In genomic region chr2:105665491-105666250, GRCm38 (mm10) we compare ENCODE assay signal across 26 mouse cellular contexts. TPM values are rescaled to one million over a fixed set of nuclear protein-coding genes. Genes with fewer than 3 reads are reported as not detected.
DNase-seq lines count a peak whose midpoint lies in the region; ATAC-seq and TF ChIP-seq lines count a peak whose summit lies in the region.
"Had no signal": no experiment of that assay in that cellular context is flagged by ENCODE, and none has a peak within 500 bp of the region (broad histone marks: within the 10 kb centered on the region; RNA-seq: fewer than 3 reads in every experiment).

No protein-coding gene starts in this region.

- no peak for TF ChIP-seq POLR2A in brain, embryonic 14.5 days (IDR thresholded peaks at IDR 0.05; ENCODE audit: borderline replicate concordance, extremely low read depth, insufficient read depth, insufficient read length, poor library complexity, severe bottlenecking)

- intact Hi-C loops in heart, postnatal 14 days (cut with DNase I), result no loop called here

- no peak for TF ChIP-seq CTCF in brain, embryonic 14.5 days (IDR thresholded peaks at IDR 0.05; ENCODE audit: borderline replicate concordance, extremely low read depth, insufficient read depth, insufficient read length)

- peaks cover 85% of the 10 kb centered on the region for H3K27me3 ChIP-seq in embryonic facial prominence, embryonic 11.5 days (ENCODE audit: control insufficient read depth, insufficient read depth, low read length)
- H3K27me3 ChIP-seq in embryonic facial prominence, embryonic 10.5 days (replicated peaks; ENCODE audit: low read depth, poor library complexity, severe bottlenecking), result peaks cover 100% of the 10 kb centered on the region
- peaks cover 98% of the 10 kb centered on the region for H3K27me3 ChIP-seq in midbrain, embryonic 14.5 days (ENCODE audit: control insufficient read depth, insufficient read depth, low read length)
- H3K27me3 ChIP-seq in midbrain, embryonic 16.5 days (ENCODE audit: control insufficient read depth, insufficient read depth, low read depth, low read length), result peaks cover 64% of the 10 kb centered on the region

- no peaks in the 10 kb centered on the region for H3K9me3 ChIP-seq in embryonic facial prominence, embryonic 11.5 days (replicated peaks; ENCODE audit: control insufficient read depth, low read length)
- H3K9me3 ChIP-seq in embryonic facial prominence, embryonic 10.5 days, result no peaks in the 10 kb centered on the region
- H3K9me3 ChIP-seq in midbrain, embryonic 14.5 days (ENCODE audit: control insufficient read depth, low read length), result no peaks in the 10 kb centered on the region
- no peaks in the 10 kb centered on the region for H3K9me3 ChIP-seq in midbrain, embryonic 16.5 days (replicated peaks; ENCODE audit: control insufficient read depth, low read length, poor library complexity, severe bottlenecking)
- H3K9me3 ChIP-seq: forebrain, embryonic 10.5 days; forebrain, embryonic 13.5 days; G1E; heart, embryonic 10.5 days; heart, embryonic 13.5 days; hindbrain, embryonic 13.5 days had no signal

- no peak overlapping the region for H3K4me2 ChIP-seq in embryonic facial prominence, embryonic 11.5 days (ENCODE audit: low read depth, low read length)
- H3K4me2 ChIP-seq in midbrain, embryonic 14.5 days (ENCODE audit: low read length), result no peak overlapping the region
- H3K4me2 ChIP-seq in midbrain, embryonic 16.5 days (ENCODE audit: low read length), result no peak overlapping the region
- H3K4me2 ChIP-seq: heart, embryonic 13.5 days; hindbrain, embryonic 13.5 days had no signal

- ATAC-seq in embryonic facial prominence, embryonic 11.5 days (replicated peaks; ENCODE audit: insufficient number of reproducible peaks, low FRiP score, low TSS enrichment, low read depth), result no peak
- ATAC-seq in midbrain, embryonic 14.5 days (ENCODE audit: low FRiP score, low TSS enrichment), result no peak
- no peak for ATAC-seq in midbrain, embryonic 16.5 days
- ATAC-seq: forebrain, embryonic 13.5 days; forebrain, embryonic 16.5 days; hindbrain, postnatal 0 days; inflammation-experienced regulatory T-cells, adult 6 months had no signal

- H3K27ac ChIP-seq in embryonic facial prominence, embryonic 11.5 days (replicated peaks; ENCODE audit: low read depth, low read length), result no peak overlapping the region
- no peak overlapping the region for H3K27ac ChIP-seq in embryonic facial prominence, embryonic 10.5 days (replicated peaks)
- H3K27ac ChIP-seq in midbrain, embryonic 14.5 days (replicated peaks; ENCODE audit: low read depth, low read length), result no peak overlapping the region
- H3K27ac ChIP-seq in midbrain, embryonic 16.5 days (ENCODE audit: low read length), result no peak overlapping the region
- H3K27ac ChIP-seq: forebrain, embryonic 13.5 days; heart, adult 2 months; heart, embryonic 10.5 days; heart, embryonic 13.5 days; hindbrain, embryonic 13.5 days had no signal

- H3K4me3 ChIP-seq in embryonic facial prominence, embryonic 11.5 days (ENCODE audit: low read depth, low read length), result no peak overlapping the region
- no peak overlapping the region for H3K4me3 ChIP-seq in embryonic facial prominence, embryonic 10.5 days
- no peak overlapping the region for H3K4me3 ChIP-seq in midbrain, embryonic 14.5 days (replicated peaks; ENCODE audit: low read depth, low read length)
- no peak overlapping the region for H3K4me3 ChIP-seq in midbrain, embryonic 16.5 days (ENCODE audit: low read depth, low read length)
- H3K4me3 ChIP-seq: forebrain, embryonic 13.5 days; heart, adult 2 months; heart, embryonic 10.5 days; heart, embryonic 13.5 days; hindbrain, embryonic 13.5 days had no signal

- no peaks in the 10 kb centered on the region for H3K36me3 ChIP-seq in embryonic facial prominence, embryonic 11.5 days (replicated peaks; ENCODE audit: control insufficient read depth, insufficient read depth, low read depth, low read length)
- H3K36me3 ChIP-seq in embryonic facial prominence, embryonic 10.5 days (replicated peaks), result no peaks in the 10 kb centered on the region
- no peaks in the 10 kb centered on the region for H3K36me3 ChIP-seq in midbrain, embryonic 14.5 days (ENCODE audit: control insufficient read depth, insufficient read depth, low read length)
- H3K36me3 ChIP-seq in midbrain, embryonic 16.5 days (ENCODE audit: control insufficient read depth, insufficient read depth, low read length), result no peaks in the 10 kb centered on the region
- H3K36me3 ChIP-seq: forebrain, embryonic 10.5 days; G1E; heart, embryonic 10.5 days; heart, embryonic 13.5 days; hindbrain, embryonic 13.5 days had no signal

- peak; percentile 24 for DNase-seq in embryonic facial prominence, embryonic 11.5 days (ENCODE audit: low spot score)
- no peak for DNase-seq in embryonic facial prominence, embryonic 10.5 days (ENCODE audit: low spot score)
- peak; percentile 10 for DNase-seq in midbrain, embryonic 14.5 days
- peak; percentile 1 for DNase-seq in brain, embryonic 14.5 days (ENCODE audit: low read depth)
- DNase-seq in heart, postnatal 14 days, result no peak
- DNase-seq: adrenal gland, adult 2 months; adrenal gland, postnatal 14 days; B cell, adult 2 months; cerebellum, postnatal 36 days; gastrocnemius, postnatal 10 days; gastrocnemius, postnatal 36 days; heart, adult 2 months had no signal

- WGBS in embryonic facial prominence, embryonic 11.5 days, result 11% methylated on average over 5 of the region's 5 CpGs
- 13% methylated on average over 5 of the region's 5 CpGs for WGBS in embryonic facial prominence, embryonic 10.5 days
- 10% methylated on average over 5 of the region's 5 CpGs for WGBS in midbrain, embryonic 14.5 days
- 20% methylated on average over 5 of the region's 5 CpGs for WGBS in midbrain, embryonic 16.5 days

- H3K4me1 ChIP-seq in embryonic facial prominence, embryonic 11.5 days (ENCODE audit: control insufficient read depth, insufficient read depth, low read length), result no peaks in the 10 kb centered on the region; the same call in 1 of the 2 replicates
- peaks cover 43% of the 10 kb centered on the region for H3K4me1 ChIP-seq in embryonic facial prominence, embryonic 10.5 days
- H3K4me1 ChIP-seq in midbrain, embryonic 14.5 days (ENCODE audit: control insufficient read depth, insufficient read depth, low read length), result peaks cover 6% of the 10 kb centered on the region; the same call in 1 of the 2 replicates
- no peaks in the 10 kb centered on the region for H3K4me1 ChIP-seq in midbrain, embryonic 16.5 days (ENCODE audit: control insufficient read depth, insufficient read depth, low read length)

- H3K9ac ChIP-seq in embryonic facial prominence, embryonic 11.5 days (replicated peaks; ENCODE audit: low read length), result no peak overlapping the region
- H3K9ac ChIP-seq in midbrain, embryonic 14.5 days (replicated peaks; ENCODE audit: low read length), result no peak overlapping the region
- no peak overlapping the region for H3K9ac ChIP-seq in midbrain, embryonic 16.5 days (ENCODE audit: low read depth, low read length)
- H3K9ac ChIP-seq: forebrain, embryonic 13.5 days; heart, embryonic 13.5 days; hindbrain, embryonic 13.5 days had no signal

RNA-seq across cellular contexts. Expression of gene Pax6, which starts 3.0 kb away (rescaled TPM):
- polyA plus RNA-seq in embryonic facial prominence, embryonic 11.5 days (2014; fragmentation: Nextera tagmentation; extraction: Ambion mirVana), result 13.9 and 26.6 TPM in 2 replicates
- polyA plus RNA-seq in embryonic facial prominence, embryonic 10.5 days (2016; fragmentation: Nextera tagmentation; extraction: Ambion mirVana), result 13.0 and 22.3 TPM in 2 replicates
- 20.7 and 22.9 TPM in 2 replicates for polyA plus RNA-seq in midbrain, embryonic 14.5 days (2014; fragmentation: Nextera tagmentation; extraction: Ambion mirVana)
- polyA plus RNA-seq in midbrain, embryonic 16.5 days (2015; fragmentation: Nextera tagmentation; extraction: Ambion mirVana), result 17.4 and 25.7 TPM in 2 replicates
- 63.3 and 76.2 TPM in 2 replicates for polyA plus RNA-seq in brain, embryonic 14.5 days (2012; rRNA removed)
- total RNA-seq in heart, postnatal 14 days (2021), result not detected
- total RNA-seq: adrenal gland, adult 2 months; adrenal gland, postnatal 14 days; gastrocnemius, adult 18-20 months; gastrocnemius, postnatal 10 days; gastrocnemius, postnatal 36 days; heart, adult 2 months; heart, postnatal 25 days; hematopoietic stem cell, adult 5-6 weeks had no signal
- polyA plus RNA-seq: adrenal gland, adult 2 months; heart, adult 2 months; heart, embryonic 16.5 days had no signal

Comparison
In these comparisons a context has a peak if more than half of its experiments do, and no peak if none do; other contexts are left out.
1. DNase-seq: peak in embryonic facial prominence, embryonic 11.5 days (single experiment), midbrain, embryonic 14.5 days (single experiment) and brain, embryonic 14.5 days (single experiment); none in embryonic facial prominence, embryonic 10.5 days (single experiment) and heart, postnatal 14 days (0 of 2).